Mouse (Mus musculus): ENCODE measurements around the gene Gk5. TPM values are rescaled to one million over a fixed set of nuclear protein-coding genes. Genes with fewer than 3 reads are reported as not detected.

Gk5 gene
- polyA plus RNA-seq, 2 experiments, result 0.41 to 0.51 TPM

GRCm38 (mm10) chr9:96167168-96167585 lies 48.0 kb downstream of the Gk5 start:
- no peaks in the 10 kb centered on the region for H3K36me3 ChIP-seq (replicated peaks; ENCODE audit: control insufficient read depth, insufficient read depth, low read depth)
- DNase-seq (ENCODE audit: low read depth in 3 of 3, low spot score in 3 of 3), result peak; percentile 25 to 50 (median 30)
- no peaks in the 10 kb centered on the region for H3K9me3 ChIP-seq (ENCODE audit: control insufficient read depth, low read length)
- TF ChIP-seq EP300 (IDR thresholded peaks at IDR 0.05; ENCODE audit: low read depth) (no peak), CTCF (IDR thresholded peaks at IDR 0.05; ENCODE audit: low read depth) (peak; percentile 97)
- no peak overlapping the region for H3K9ac ChIP-seq (replicated peaks)
- no peak overlapping the region for H3K4me3 ChIP-seq (ENCODE audit: insufficient read depth in 1 of 2, low read depth in 2 of 2, low read length in 2 of 2)
- H3K4me1 ChIP-seq (replicated peaks; ENCODE audit: control insufficient read depth in 2 of 2, insufficient read depth in 2 of 2, low read length in 1 of 2), result no peaks in the 10 kb centered on the region
- 30% methylated on average over 5 of the region's 5 CpGs for WGBS (ENCODE audit: insufficient replicate concordance)
- no peak overlapping the region for H3K27ac ChIP-seq
- H3K4me2 ChIP-seq (ENCODE audit: low read depth), result no peak overlapping the region
- no peak for ATAC-seq (ENCODE audit: insufficient read depth)
- no peaks in the 10 kb centered on the region for H3K27me3 ChIP-seq (ENCODE audit: control insufficient read depth, insufficient read depth, low read length)

DNA sequence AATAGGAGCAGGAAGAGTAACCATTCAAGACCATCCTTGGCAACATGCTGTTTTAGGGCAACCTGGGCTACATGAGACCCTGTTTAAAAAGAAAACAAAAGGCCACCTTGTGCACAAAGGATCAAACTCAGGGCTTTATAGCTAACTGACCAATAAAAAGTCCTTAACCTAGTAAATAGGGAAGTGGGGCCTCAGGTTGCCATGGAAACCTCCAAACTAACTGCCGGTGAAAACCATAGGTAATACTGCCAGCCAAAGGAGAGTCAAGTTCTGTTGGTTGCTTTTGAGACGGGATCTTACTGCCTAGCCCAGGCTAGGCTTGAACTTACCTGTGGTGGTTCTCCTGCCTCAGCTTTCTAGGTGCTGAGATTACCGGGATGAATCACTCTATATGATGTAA lies 51.4 kb downstream of the Gk5 start:
- Histone ChIP-seq H3K4me1 (replicated peaks; ENCODE audit: control insufficient read depth in 2 of 2, insufficient read depth in 2 of 2, low read length in 1 of 2) (no peaks in the 10 kb centered on the region), H3K27ac (no peak overlapping the region), H3K4me3 (ENCODE audit: insufficient read depth in 1 of 2, low read depth in 2 of 2, low read length in 2 of 2) (no peak overlapping the region), H3K36me3 (replicated peaks; ENCODE audit: control insufficient read depth, insufficient read depth, low read depth) (no peaks in the 10 kb centered on the region), H3K27me3 (ENCODE audit: control insufficient read depth, insufficient read depth, low read length) (no peaks in the 10 kb centered on the region), H3K9ac (replicated peaks) (no peak overlapping the region), H3K9me3 (ENCODE audit: control insufficient read depth, low read length) (no peaks in the 10 kb centered on the region), H3K4me2 (ENCODE audit: low read depth) (no peak overlapping the region)
- TF ChIP-seq CTCF (IDR thresholded peaks at IDR 0.05; ENCODE audit: low read depth) (no peak), EP300 (IDR thresholded peaks at IDR 0.05; ENCODE audit: low read depth) (no peak)
- WGBS (ENCODE audit: insufficient replicate concordance), result 34% methylated on average over 3 of the region's 3 CpGs
- ATAC-seq (ENCODE audit: insufficient read depth), result no peak
- DNase-seq (ENCODE audit: low read depth in 3 of 3, low spot score in 3 of 3), result peak in 1 of 3 experiments; percentile 7

GRCm38 (mm10) chr9:96184909-96185308 lies 65.7 kb downstream of the Gk5 start:
- no peaks in the 10 kb centered on the region for H3K36me3 ChIP-seq (replicated peaks; ENCODE audit: control insufficient read depth, insufficient read depth, low read depth)
- H3K9me3 ChIP-seq (ENCODE audit: control insufficient read depth, low read length), result no peaks in the 10 kb centered on the region
- H3K27me3 ChIP-seq (ENCODE audit: control insufficient read depth, insufficient read depth, low read length), result no peaks in the 10 kb centered on the region
- no peak overlapping the region for H3K27ac ChIP-seq
- 66% methylated on average over 4 of the region's 4 CpGs for WGBS (ENCODE audit: insufficient replicate concordance)
- TF ChIP-seq CTCF (IDR thresholded peaks at IDR 0.05; ENCODE audit: low read depth), result no peak
- no peak for TF ChIP-seq EP300 (IDR thresholded peaks at IDR 0.05; ENCODE audit: low read depth)
- no peak overlapping the region for H3K4me3 ChIP-seq (ENCODE audit: insufficient read depth in 1 of 2, low read depth in 2 of 2, low read length in 2 of 2)
- ATAC-seq (ENCODE audit: insufficient read depth) (no peak), DNase-seq (ENCODE audit: low read depth in 3 of 3, low spot score in 3 of 3) (no peak)
- no peak overlapping the region for H3K4me2 ChIP-seq (ENCODE audit: low read depth)
- no peak overlapping the region for H3K9ac ChIP-seq (replicated peaks)
- H3K4me1 ChIP-seq (replicated peaks; ENCODE audit: control insufficient read depth in 2 of 2, insufficient read depth in 2 of 2, low read length in 1 of 2), result peaks cover 0 to 3% of the 10 kb centered on the region in 2 experiments; a peak in 2 of 4 replicates

GRCm38 (mm10) chr9:96186701-96187100 lies 67.5 kb downstream of the Gk5 start:
- Histone ChIP-seq H3K4me1 (replicated peaks; ENCODE audit: control insufficient read depth in 2 of 2, insufficient read depth in 2 of 2, low read length in 1 of 2) (peaks cover 0 to 3% of the 10 kb centered on the region in 2 experiments; a peak in 2 of 4 replicates), H3K4me3 (ENCODE audit: insufficient read depth in 1 of 2, low read depth in 2 of 2, low read length in 2 of 2) (no peak overlapping the region), H3K9me3 (ENCODE audit: control insufficient read depth, low read length) (no peaks in the 10 kb centered on the region), H3K27me3 (ENCODE audit: control insufficient read depth, insufficient read depth, low read length) (no peaks in the 10 kb centered on the region), H3K36me3 (replicated peaks; ENCODE audit: control insufficient read depth, insufficient read depth, low read depth) (no peaks in the 10 kb centered on the region), H3K9ac (replicated peaks) (no peak overlapping the region), H3K4me2 (ENCODE audit: low read depth) (no peak overlapping the region), H3K27ac (no peak overlapping the region)
- ATAC-seq (ENCODE audit: insufficient read depth) (no peak), DNase-seq (ENCODE audit: low read depth in 3 of 3, low spot score in 3 of 3) (no peak)
- no peak for TF ChIP-seq CTCF (IDR thresholded peaks at IDR 0.05; ENCODE audit: low read depth)
- TF ChIP-seq EP300 (IDR thresholded peaks at IDR 0.05; ENCODE audit: low read depth), result no peak
- 48% methylated on average over 7 of the region's 7 CpGs for WGBS (ENCODE audit: insufficient replicate concordance)

DNA sequence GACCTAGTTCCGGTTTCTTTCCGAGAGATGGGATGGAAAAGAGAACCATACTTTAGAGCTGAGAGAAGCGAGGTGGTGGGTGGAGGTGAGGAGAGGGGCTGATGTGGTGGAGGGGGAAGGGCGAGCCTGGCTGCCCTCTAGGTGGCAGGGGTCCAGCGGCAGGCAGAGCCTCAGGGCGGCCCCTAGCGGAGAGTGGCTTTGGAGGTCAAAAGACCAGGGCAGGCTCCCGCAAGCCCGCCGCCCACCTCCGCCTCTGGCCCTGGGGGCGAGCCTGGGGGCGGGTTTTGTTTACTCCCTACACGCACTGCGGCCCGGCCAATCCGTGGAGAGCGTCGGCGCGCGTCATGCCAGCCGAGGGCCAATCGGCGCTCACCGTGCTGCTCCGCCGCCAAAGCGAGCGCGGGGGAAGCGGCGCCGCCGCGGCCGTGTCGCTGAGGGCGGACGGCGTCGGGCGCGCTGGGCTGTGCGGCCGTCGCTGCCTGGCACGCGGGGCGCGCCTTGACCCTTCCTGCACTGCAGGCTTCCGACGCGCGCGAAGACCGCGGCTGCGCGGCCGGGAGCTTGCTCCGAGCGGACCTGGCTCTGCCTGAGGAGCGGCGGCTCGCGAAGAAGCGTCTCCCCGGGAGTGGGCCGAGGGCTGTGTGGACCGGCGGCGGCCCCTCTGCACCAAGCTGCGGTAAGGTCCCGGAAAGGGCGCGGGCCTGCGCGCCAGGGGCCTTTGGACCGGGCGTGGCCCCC lies 76.9 kb downstream of the Gk5 start, which contains the start of gene Tfdp2:
Gene Tfdp2, plus strand, starts transcription at position 391 of the 738 bp plus-strand sequence.
- Histone ChIP-seq H3K4me1 (replicated peaks; ENCODE audit: control insufficient read depth in 2 of 2, insufficient read depth in 2 of 2, low read length in 1 of 2) (peaks cover 8 to 16% of the 10 kb centered on the region in 2 experiments), H3K4me3 (ENCODE audit: insufficient read depth in 1 of 2, low read depth in 2 of 2, low read length in 2 of 2) (peak within 1 kb of the TSS; percentile 67 to 70), H3K4me2 (ENCODE audit: low read depth) (peak within 1 kb of the TSS; percentile 88), H3K27ac (peak within 1 kb of the TSS; percentile 2), H3K9me3 (ENCODE audit: control insufficient read depth, low read length) (no peaks in the 10 kb centered on the region), H3K27me3 (ENCODE audit: control insufficient read depth, insufficient read depth, low read length) (no peaks in the 10 kb centered on the region), H3K36me3 (replicated peaks; ENCODE audit: control insufficient read depth, insufficient read depth, low read depth) (no peaks in the 10 kb centered on the region), H3K9ac (replicated peaks) (peak within 1 kb of the TSS; percentile 63)
- ATAC-seq (ENCODE audit: insufficient read depth) (peak; percentile 98), DNase-seq (ENCODE audit: low read depth in 3 of 3, low spot score in 3 of 3) (peak; percentile 76 to 81 (median 80))
- TF ChIP-seq EP300 (IDR thresholded peaks at IDR 0.05; ENCODE audit: low read depth) (no peak), CTCF (IDR thresholded peaks at IDR 0.05; ENCODE audit: low read depth) (peak; percentile 66)
- under 1% methylated on average over 81 of the region's 81 CpGs for WGBS (ENCODE audit: insufficient replicate concordance)
